Mouse (Mus musculus): ENCODE data around the gene Ptpn1. TPM values are rescaled to one million over a fixed set of nuclear protein-coding genes. Genes with fewer than 3 reads are reported as not detected.

The Ptpn1 gene
- polyA plus RNA-seq, 1 experiment from 2014 or later = 60.1 TPM

GRCm38 (mm10) chr2:167960584-167960983 is 28.7 kb downstream of the Ptpn1 start:
- ATAC-seq (ENCODE audit: insufficient number of reproducible peaks, insufficient read depth, low FRiP score, low TSS enrichment, low read depth) = no peak
- no peak overlapping the region for H3K27ac ChIP-seq
- no peak overlapping the region for H3K4me3 ChIP-seq (replicated peaks)
- H3K36me3 ChIP-seq = peaks cover 33% of the 10 kb centered on the region
- 92% methylated on average over 8 of the region's 8 CpGs for WGBS
- H3K9me3 ChIP-seq = no peaks in the 10 kb centered on the region
- H3K9ac ChIP-seq (replicated peaks) = no peak overlapping the region
- H3K4me1 ChIP-seq (replicated peaks) = 0 out of 2 replicates have a peak, but pooled peaks cover 2% of the 10 kb centered on the region
- H3K27me3 ChIP-seq = no peaks in the 10 kb centered on the region
- no peak overlapping the region for H3K4me2 ChIP-seq

GRCm38 (mm10) chr2:167962347-167962746 is 30.5 kb downstream of the Ptpn1 start:
- H3K4me1 ChIP-seq (replicated peaks) = 0 out of 2 replicates have a peak, but pooled peaks cover 2% of the 10 kb centered on the region
- no peaks in the 10 kb centered on the region for H3K9me3 ChIP-seq
- H3K4me2 ChIP-seq = no peak overlapping the region
- peaks cover 51% of the 10 kb centered on the region for H3K36me3 ChIP-seq
- H3K9ac ChIP-seq (replicated peaks) = no peak overlapping the region
- no peaks in the 10 kb centered on the region for H3K27me3 ChIP-seq
- H3K27ac ChIP-seq = no peak overlapping the region
- ATAC-seq (ENCODE audit: insufficient number of reproducible peaks, insufficient read depth, low FRiP score, low TSS enrichment, low read depth) = no peak
- no peak overlapping the region for H3K4me3 ChIP-seq (replicated peaks)
- WGBS = 88% methylated on average over 6 of the region's 6 CpGs

GRCm38 (mm10) chr2:167963176-167963575 is 31.3 kb downstream of the Ptpn1 start:
- Histone ChIP-seq H3K4me2 (no peak overlapping the region), H3K9me3 (no peaks in the 10 kb centered on the region), H3K4me1 (replicated peaks) (0 out of 2 replicates have a peak, but pooled peaks cover 2% of the 10 kb centered on the region), H3K27ac (no peak overlapping the region), H3K4me3 (replicated peaks) (no peak overlapping the region), H3K36me3 (peaks cover 59% of the 10 kb centered on the region), H3K9ac (replicated peaks) (no peak overlapping the region), H3K27me3 (no peaks in the 10 kb centered on the region)
- ATAC-seq (ENCODE audit: insufficient number of reproducible peaks, insufficient read depth, low FRiP score, low TSS enrichment, low read depth) = no peak
- WGBS = 93% methylated on average over 4 of the region's 4 CpGs

- peaks cover 66% of the 10 kb centered on the region for H3K36me3 ChIP-seq
- no peak overlapping the region for H3K9ac ChIP-seq (replicated peaks)
- H3K4me2 ChIP-seq = no peak overlapping the region
- H3K27ac ChIP-seq = no peak overlapping the region
- H3K4me3 ChIP-seq (replicated peaks) = no peak overlapping the region
- WGBS = 94% methylated on average over 9 of the region's 9 CpGs
- H3K27me3 ChIP-seq = no peaks in the 10 kb centered on the region
- 0 out of 2 replicates have a peak, but pooled peaks cover 2% of the 10 kb centered on the region for H3K4me1 ChIP-seq (replicated peaks)
- ATAC-seq (ENCODE audit: insufficient number of reproducible peaks, insufficient read depth, low FRiP score, low TSS enrichment, low read depth) = no peak
- H3K9me3 ChIP-seq = no peaks in the 10 kb centered on the region
These were observed 32.0 kb downstream of the Ptpn1 start for GRCm38 (mm10) chr2:167963778-167964300.

- no peak overlapping the region for H3K9ac ChIP-seq (replicated peaks)
- H3K36me3 ChIP-seq = peaks cover 69% of the 10 kb centered on the region
- no peaks in the 10 kb centered on the region for H3K27me3 ChIP-seq
- WGBS = 93% methylated on average over 9 of the region's 9 CpGs
- H3K4me3 ChIP-seq (replicated peaks) = no peak overlapping the region
- no peak overlapping the region for H3K27ac ChIP-seq
- no peak for ATAC-seq (ENCODE audit: insufficient number of reproducible peaks, insufficient read depth, low FRiP score, low TSS enrichment, low read depth)
- H3K9me3 ChIP-seq = no peaks in the 10 kb centered on the region
- no peak overlapping the region for H3K4me2 ChIP-seq
- H3K4me1 ChIP-seq (replicated peaks) = 0 out of 2 replicates have a peak, but pooled peaks cover 2% of the 10 kb centered on the region
These were observed 32.5 kb downstream of the Ptpn1 start for GRCm38 (mm10) chr2:167964320-167964719.

- H3K9me3 ChIP-seq = no peaks in the 10 kb centered on the region
- no peaks in the 10 kb centered on the region for H3K4me1 ChIP-seq (replicated peaks)
- peaks cover 77% of the 10 kb centered on the region for H3K36me3 ChIP-seq
- 95% methylated on average over 3 of the region's 3 CpGs for WGBS
- H3K4me3 ChIP-seq (replicated peaks) = no peak overlapping the region
- no peak for ATAC-seq (ENCODE audit: insufficient number of reproducible peaks, insufficient read depth, low FRiP score, low TSS enrichment, low read depth)
- H3K9ac ChIP-seq (replicated peaks) = no peak overlapping the region
- H3K4me2 ChIP-seq = no peak overlapping the region
- no peak overlapping the region for H3K27ac ChIP-seq
- H3K27me3 ChIP-seq = no peaks in the 10 kb centered on the region
These were observed 34.1 kb downstream of the Ptpn1 start for GRCm38 (mm10) chr2:167965911-167966310.

- 94% methylated on average over 7 of the region's 7 CpGs for WGBS
- peaks cover 98% of the 10 kb centered on the region for H3K36me3 ChIP-seq
- no peak overlapping the region for H3K4me2 ChIP-seq
These were observed 36.6 kb downstream of the Ptpn1 start for GRCm38 (mm10) chr2:167968504-167968903.

GRCm38 (mm10) chr2:167969851-167970541 is 38.1 kb downstream of the Ptpn1 start:
- Histone ChIP-seq H3K9me3 (no peaks in the 10 kb centered on the region), H3K27me3 (no peaks in the 10 kb centered on the region), H3K4me1 (replicated peaks) (no peaks in the 10 kb centered on the region), H3K9ac (replicated peaks) (no peak overlapping the region), H3K27ac (no peak overlapping the region), H3K4me2 (no peak overlapping the region), H3K4me3 (replicated peaks) (no peak overlapping the region), H3K36me3 (peaks cover 98% of the 10 kb centered on the region)
- no peak for ATAC-seq (ENCODE audit: insufficient number of reproducible peaks, insufficient read depth, low FRiP score, low TSS enrichment, low read depth)
- WGBS = 87% methylated on average over 10 of the region's 10 CpGs

More at GRCm38 (mm10) chr2:167968504-167968903, 36.6 kb downstream of the Ptpn1 start:
- H3K4me1 ChIP-seq (replicated peaks) = no peaks in the 10 kb centered on the region
- ATAC-seq (ENCODE audit: insufficient number of reproducible peaks, insufficient read depth, low FRiP score, low TSS enrichment, low read depth) = no peak
- H3K4me3 ChIP-seq (replicated peaks) = no peak overlapping the region
- no peak overlapping the region for H3K9ac ChIP-seq (replicated peaks)
- no peaks in the 10 kb centered on the region for H3K9me3 ChIP-seq
- no peak overlapping the region for H3K27ac ChIP-seq
- no peaks in the 10 kb centered on the region for H3K27me3 ChIP-seq

GRCm38 (mm10) chr2:167972146-167972545 is 40.3 kb downstream of the Ptpn1 start:
- Histone ChIP-seq H3K9ac (replicated peaks) (no peak overlapping the region), H3K36me3 (peaks cover 96% of the 10 kb centered on the region), H3K9me3 (no peaks in the 10 kb centered on the region), H3K4me3 (replicated peaks) (no peak overlapping the region), H3K4me2 (no peak overlapping the region), H3K4me1 (replicated peaks) (no peaks in the 10 kb centered on the region), H3K27me3 (no peaks in the 10 kb centered on the region), H3K27ac (no peak overlapping the region)
- 80% methylated on average over 5 of the region's 5 CpGs for WGBS
- no peak for ATAC-seq (ENCODE audit: insufficient number of reproducible peaks, insufficient read depth, low FRiP score, low TSS enrichment, low read depth)

GRCm38 (mm10) chr2:167972809-167973208 is 41.0 kb downstream of the Ptpn1 start:
- 47% methylated on average over 1 of the region's 1 CpGs for WGBS
- no peak overlapping the region for H3K4me2 ChIP-seq
- no peak overlapping the region for H3K4me3 ChIP-seq (replicated peaks)
- no peaks in the 10 kb centered on the region for H3K27me3 ChIP-seq
- no peaks in the 10 kb centered on the region for H3K9me3 ChIP-seq
- no peak overlapping the region for H3K9ac ChIP-seq (replicated peaks)
- peaks cover 96% of the 10 kb centered on the region for H3K36me3 ChIP-seq
- no peaks in the 10 kb centered on the region for H3K4me1 ChIP-seq (replicated peaks)
- no peak for ATAC-seq (ENCODE audit: insufficient number of reproducible peaks, insufficient read depth, low FRiP score, low TSS enrichment, low read depth)
- H3K27ac ChIP-seq = no peak overlapping the region

GRCm38 (mm10) chr2:167975746-167976145 is 43.9 kb downstream of the Ptpn1 start:
- no peak for ATAC-seq (ENCODE audit: insufficient number of reproducible peaks, insufficient read depth, low FRiP score, low TSS enrichment, low read depth)
- H3K27me3 ChIP-seq = no peaks in the 10 kb centered on the region

More at GRCm38 (mm10) chr2:167975746-167976145, 43.9 kb downstream of the Ptpn1 start:
- no peaks in the 10 kb centered on the region for H3K9me3 ChIP-seq
- no peak overlapping the region for H3K9ac ChIP-seq (replicated peaks)
- WGBS = 89% methylated on average over 12 of the region's 12 CpGs
- H3K4me1 ChIP-seq (replicated peaks) = no peaks in the 10 kb centered on the region
- H3K36me3 ChIP-seq = peaks cover 92% of the 10 kb centered on the region
- H3K27ac ChIP-seq = no peak overlapping the region
- no peak overlapping the region for H3K4me3 ChIP-seq (replicated peaks)
- H3K4me2 ChIP-seq = no peak overlapping the region

Measured in limb, embryonic 12.5 days (tissue).